Mouse (Mus musculus) forebrain, embryonic 14.5 days (tissue): ENCODE results near the gene Gtf3c2. TPM values are rescaled to one million over a fixed set of nuclear protein-coding genes. Genes with fewer than 3 reads are reported as not detected.

Experiments used
- ATAC-seq: fragments of 200-750 bp; cut with Nextera tagmentation; 2 replicates; pipeline ENCODE4 v1.8.0; 2017; ENCODE audit warnings: mild to moderate bottlenecking, moderate library complexity
- DNase-seq: peaks from one replicate; pipeline ENCODE4 v3.0.0-alpha.2; 2015; ENCODE audit warnings: low spot score
- H3K27ac ChIP-seq: fragments of 300-500 bp; sonication (generic); 2 replicates; pipeline ENCODE4 v1.5.1; 2014; ENCODE audit warnings: low read depth, mild to moderate bottlenecking, control low read depth, low read length, moderate library complexity
- H3K27me3 ChIP-seq: fragments of 300-500 bp; sonication (generic); replicated peaks from 2 replicates; pipeline ENCODE4 v1.6.1; 2014; ENCODE audit warnings: low read length, control low read depth, mixed read lengths; ENCODE audit not compliant: control insufficient read depth, insufficient read depth
- H3K36me3 ChIP-seq: fragments of 300-500 bp; sonication (generic); 2 replicates; pipeline ENCODE4 v1.6.1; 2014; ENCODE audit warnings: low read length, control low read depth; ENCODE audit not compliant: control insufficient read depth, insufficient read depth
- H3K4me1 ChIP-seq: fragments of 300-500 bp; sonication (generic); 2 replicates; pipeline ENCODE4 v1.6.1; 2014; ENCODE audit warnings: antibody characterized with exemption, low read length, control low read depth; ENCODE audit not compliant: control insufficient read depth, insufficient read depth
- H3K4me2 ChIP-seq: fragments of 300-500 bp; sonication (generic); 2 replicates; pipeline ENCODE4 v1.6.1; 2014; ENCODE audit warnings: mild to moderate bottlenecking, control low read depth, low read length
- H3K4me3 ChIP-seq: fragments of 300-500 bp; sonication (generic); 2 replicates; pipeline ENCODE4 v1.5.1; 2014; ENCODE audit warnings: low read depth, low read length, control low read depth
- H3K9ac ChIP-seq: fragments of 300-500 bp; sonication (generic); 2 replicates; pipeline ENCODE4 v1.6.1; 2014; ENCODE audit warnings: mild to moderate bottlenecking, low read length, control low read depth, moderate library complexity
- H3K9me3 ChIP-seq: fragments of 300-500 bp; sonication (generic); replicated peaks from 2 replicates; pipeline ENCODE4 v1.6.1; 2016; ENCODE audit warnings: low read length, control low read depth, mixed read lengths; ENCODE audit not compliant: control insufficient read depth
- WGBS: fragments of 180-500 bp; shearing (Covaris S2); extraction: QIAGEN DNeasy Blood & Tissue Kit; methylation state at CpG from one replicate; pipeline ENCODE4 v1.1.7; 2014; 5-methylcytosine and 5-hydroxymethylcytosine counted together
- polyA plus RNA-seq: library from polyadenylated mRNA; unstranded; fragments of >200 nt; fragmentation: Nextera tagmentation; extraction: Ambion mirVana; gene quantifications from 2 replicates; pipeline ENCODE4 v1.2.1, GENCODE M21; 2014

Gtf3c2 gene
- polyA plus RNA-seq, 1 experiment from 2014 or later: 45.7 TPM

DNA sequence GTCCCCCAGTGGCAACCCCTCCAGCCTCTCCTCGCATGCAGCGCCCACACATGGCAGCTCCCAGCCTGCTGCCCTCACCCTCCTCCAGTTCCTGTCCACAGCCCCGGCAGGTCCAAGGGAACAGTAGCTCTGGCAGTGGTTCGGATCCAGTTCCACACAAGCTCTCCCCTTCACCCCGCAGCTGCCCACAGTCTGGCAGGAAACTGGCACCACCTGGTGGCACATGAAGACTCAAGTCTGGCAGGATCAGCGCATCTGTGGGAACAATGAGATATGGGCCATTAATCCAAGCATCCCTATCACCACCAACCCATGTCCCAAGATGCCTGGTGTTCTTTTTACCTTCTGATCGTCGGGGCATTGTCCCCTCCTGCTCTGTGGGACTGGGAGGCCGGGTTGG, 19.9 kb upstream of the Gtf3c2 start:
- DNase-seq: no peak
- Histone ChIP-seq H3K36me3 (peaks cover 83% of the 10 kb centered on the region), H3K9me3 (0 out of 2 replicates have a peak, but pooled peaks cover 3% of the 10 kb centered on the region), H3K27me3 (no peaks in the 10 kb centered on the region), H3K4me1 (peaks cover 15% of the 10 kb centered on the region), H3K27ac (no peak overlapping the region), H3K9ac (no peak overlapping the region), H3K4me3 (no peak overlapping the region), H3K4me2 (no peak overlapping the region)
- 85% methylated on average over 9 of the region's 9 CpGs for WGBS
- no peak for ATAC-seq

DNA sequence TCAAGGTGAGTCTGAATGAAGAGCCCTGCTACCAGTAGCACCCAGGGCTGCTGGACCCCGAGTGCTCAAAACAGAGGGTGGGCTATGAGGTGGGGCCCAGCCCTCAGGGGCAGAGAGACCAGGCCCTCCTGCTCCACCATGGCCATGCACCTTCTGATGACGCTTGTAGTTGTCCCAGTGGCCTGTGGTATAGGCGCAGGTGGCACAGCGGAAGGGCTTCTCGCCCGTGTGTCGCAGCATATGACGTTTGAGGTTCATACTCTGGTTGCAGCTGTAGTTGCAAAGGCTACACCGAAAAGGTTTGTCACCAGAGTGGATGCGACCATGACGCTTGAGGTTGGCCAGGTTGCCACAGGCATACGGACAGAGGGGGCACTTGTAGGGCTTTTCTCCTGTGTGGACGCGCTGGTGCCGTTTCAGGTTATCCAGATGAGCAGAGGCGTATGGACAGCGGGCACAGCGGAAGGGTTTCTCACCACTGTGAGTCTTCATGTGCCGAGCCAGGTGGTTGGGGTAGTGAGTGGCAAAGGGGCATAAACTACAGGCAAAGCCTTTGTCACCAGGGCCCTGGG, 19.5 kb upstream of the Gtf3c2 start:
- Histone ChIP-seq H3K27me3 (no peaks in the 10 kb centered on the region), H3K4me2 (no peak overlapping the region), H3K27ac (no peak overlapping the region), H3K36me3 (peaks cover 83% of the 10 kb centered on the region), H3K4me3 (no peak overlapping the region), H3K4me1 (peaks cover 15% of the 10 kb centered on the region), H3K9me3 (0 out of 2 replicates have a peak, but pooled peaks cover 3% of the 10 kb centered on the region), H3K9ac (no peak overlapping the region)
- DNase-seq (no peak), ATAC-seq (no peak)
- 95% methylated on average over 19 of the region's 19 CpGs for WGBS

DNA sequence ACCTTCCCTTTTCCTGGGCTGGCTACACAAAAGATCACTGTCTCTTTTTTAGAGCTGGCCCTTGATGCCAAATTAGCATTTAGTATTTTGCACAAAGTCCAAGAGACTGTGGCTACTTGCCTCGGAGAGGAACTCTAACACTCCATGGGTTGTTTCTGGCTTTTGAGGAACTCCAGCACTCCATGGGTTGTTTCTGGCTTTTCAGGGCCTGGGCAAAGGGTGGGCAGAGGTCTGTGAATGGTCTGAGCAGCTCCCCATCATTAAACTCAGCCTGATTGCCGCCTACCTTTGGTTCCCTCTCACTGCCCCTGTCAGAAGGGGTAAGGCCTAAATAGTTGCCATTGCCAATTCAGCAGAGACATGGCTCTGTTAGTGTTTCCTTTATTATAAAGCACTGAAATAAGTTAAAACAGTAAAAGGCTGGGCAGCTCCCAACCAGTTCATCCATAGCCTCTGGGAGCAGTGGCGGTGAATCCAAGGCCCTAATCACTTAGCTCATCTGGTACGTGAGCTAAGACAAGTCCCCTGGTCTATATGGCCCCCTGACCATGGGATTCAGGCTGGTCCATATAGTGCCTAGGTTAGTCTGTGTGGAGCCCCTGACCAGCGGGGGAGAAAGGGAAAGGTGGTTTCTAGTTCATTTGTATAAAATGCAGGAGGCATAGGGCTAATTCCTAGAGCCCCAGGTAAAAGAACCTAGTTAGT, 18.8 kb upstream of the Gtf3c2 start:
- H3K27ac ChIP-seq: no peak overlapping the region
- H3K4me3 ChIP-seq: no peak overlapping the region
- ATAC-seq (no peak), DNase-seq (no peak)
- H3K4me1 ChIP-seq: peaks cover 19% of the 10 kb centered on the region
- no peak overlapping the region for H3K4me2 ChIP-seq
- peaks cover 77% of the 10 kb centered on the region for H3K36me3 ChIP-seq
- no peaks in the 10 kb centered on the region for H3K27me3 ChIP-seq
- 0 out of 2 replicates have a peak, but pooled peaks cover 3% of the 10 kb centered on the region for H3K9me3 ChIP-seq
- no peak overlapping the region for H3K9ac ChIP-seq
- WGBS: 75% methylated on average over 5 of the region's 5 CpGs

DNA sequence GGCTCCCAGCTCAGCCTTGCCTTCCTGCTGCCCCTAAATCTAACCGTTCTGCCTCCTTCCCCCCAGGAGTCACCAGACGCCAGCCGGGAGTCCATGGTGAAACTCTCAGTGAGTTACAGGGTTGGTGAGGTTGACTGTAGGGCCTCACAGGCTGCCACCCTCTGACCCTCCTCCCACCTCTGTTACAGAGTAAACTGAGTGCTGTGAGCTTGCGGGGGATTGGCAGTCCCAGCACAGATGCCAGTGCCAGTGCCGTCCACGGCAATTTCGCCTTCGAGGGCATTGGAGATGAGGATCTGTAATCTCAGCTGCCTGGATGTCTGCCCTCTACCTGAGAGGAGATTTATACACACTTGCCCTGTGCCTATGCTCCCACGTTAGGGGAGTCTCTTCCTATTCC, 18.2 kb upstream of the Gtf3c2 start:
- Histone ChIP-seq H3K4me2 (no peak overlapping the region), H3K4me3 (no peak overlapping the region), H3K27me3 (no peaks in the 10 kb centered on the region), H3K36me3 (peaks cover 71% of the 10 kb centered on the region), H3K4me1 (peaks cover 19% of the 10 kb centered on the region), H3K9ac (no peak overlapping the region), H3K27ac (no peak overlapping the region), H3K9me3 (0 out of 2 replicates have a peak, but pooled peaks cover 3% of the 10 kb centered on the region)
- WGBS: 81% methylated on average over 9 of the region's 9 CpGs
- no peak for ATAC-seq
- DNase-seq: no peak

DNA sequence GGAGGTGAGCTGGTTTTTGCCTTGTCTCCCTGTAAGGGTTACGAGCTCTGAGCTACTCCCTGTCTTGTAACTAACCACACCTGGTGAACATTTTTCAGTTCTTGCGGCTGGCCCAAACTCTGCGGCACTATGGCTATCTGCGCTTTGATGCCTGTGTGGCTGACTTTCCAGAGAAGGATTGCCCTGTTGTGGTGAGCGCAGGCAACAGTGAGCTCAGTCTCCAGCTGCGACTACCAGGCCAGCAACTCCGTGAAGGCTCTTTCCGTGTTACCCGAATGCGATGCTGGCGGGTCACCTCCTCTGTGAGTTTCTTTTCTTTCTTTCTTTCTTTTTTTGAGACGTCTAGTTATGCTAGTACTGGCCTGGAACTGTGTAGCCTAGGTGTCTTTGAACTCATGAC, 17.1 kb upstream of the Gtf3c2 start:
- H3K4me3 ChIP-seq: no peak overlapping the region
- DNase-seq: no peak
- H3K4me2 ChIP-seq: no peak overlapping the region
- H3K9me3 ChIP-seq: 0 out of 2 replicates have a peak, but pooled peaks cover 3% of the 10 kb centered on the region
- peaks cover 17% of the 10 kb centered on the region for H3K4me1 ChIP-seq
- 90% methylated on average over 12 of the region's 12 CpGs for WGBS
- H3K36me3 ChIP-seq: peaks cover 64% of the 10 kb centered on the region
- no peak overlapping the region for H3K9ac ChIP-seq
- ATAC-seq: no peak
- H3K27ac ChIP-seq: no peak overlapping the region
- no peaks in the 10 kb centered on the region for H3K27me3 ChIP-seq

DNA sequence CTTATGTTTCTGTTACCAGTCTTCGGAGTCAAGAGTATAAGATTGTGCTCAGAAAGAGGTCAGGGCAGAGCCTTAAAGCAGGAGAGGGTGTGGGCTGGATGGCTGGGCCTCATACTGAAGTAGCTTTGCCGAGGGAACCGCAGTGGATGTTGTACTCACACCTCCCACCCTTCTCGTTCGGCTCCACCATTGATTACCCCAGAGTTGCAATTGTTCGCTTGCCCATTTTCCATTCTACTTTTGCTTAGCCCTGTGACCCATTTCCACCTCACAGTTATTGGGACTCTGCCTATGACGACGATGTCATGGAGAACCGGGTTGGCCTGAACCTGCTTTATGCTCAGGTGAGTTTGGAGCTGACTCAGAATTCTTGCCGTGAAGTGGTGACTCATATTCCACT, 16.3 kb upstream of the Gtf3c2 start:
- ATAC-seq (no peak), DNase-seq (no peak)
- Histone ChIP-seq H3K4me2 (no peak overlapping the region), H3K9me3 (0 out of 2 replicates have a peak, but pooled peaks cover 3% of the 10 kb centered on the region), H3K4me1 (peaks cover 18% of the 10 kb centered on the region), H3K9ac (no peak overlapping the region), H3K4me3 (no peak overlapping the region), H3K27me3 (no peaks in the 10 kb centered on the region), H3K27ac (no peak overlapping the region), H3K36me3 (peaks cover 65% of the 10 kb centered on the region)
- WGBS: 91% methylated on average over 10 of the region's 10 CpGs

DNA sequence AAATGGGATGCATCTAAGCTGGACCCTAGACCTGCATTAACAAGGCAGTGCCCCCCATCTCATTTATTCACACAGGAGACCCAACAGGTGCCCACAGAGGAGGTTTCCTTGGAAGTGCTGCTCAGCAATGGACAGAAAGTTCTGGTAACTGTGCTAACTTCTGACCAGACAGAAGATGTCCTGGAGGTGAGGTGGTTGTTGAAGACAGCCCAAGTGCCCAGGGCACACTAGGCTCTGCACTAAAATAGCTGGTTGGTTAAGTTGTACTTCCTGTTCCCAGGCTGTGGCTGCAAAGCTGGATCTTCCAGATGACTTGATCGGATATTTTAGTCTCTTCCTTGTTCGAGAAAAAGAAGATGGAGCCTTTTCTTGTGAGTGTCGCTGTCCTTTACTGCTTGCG, 15.7 kb upstream of the Gtf3c2 start:
- DNase-seq: no peak
- Histone ChIP-seq H3K9me3 (0 out of 2 replicates have a peak, but pooled peaks cover 3% of the 10 kb centered on the region), H3K36me3 (peaks cover 69% of the 10 kb centered on the region)

DNA sequence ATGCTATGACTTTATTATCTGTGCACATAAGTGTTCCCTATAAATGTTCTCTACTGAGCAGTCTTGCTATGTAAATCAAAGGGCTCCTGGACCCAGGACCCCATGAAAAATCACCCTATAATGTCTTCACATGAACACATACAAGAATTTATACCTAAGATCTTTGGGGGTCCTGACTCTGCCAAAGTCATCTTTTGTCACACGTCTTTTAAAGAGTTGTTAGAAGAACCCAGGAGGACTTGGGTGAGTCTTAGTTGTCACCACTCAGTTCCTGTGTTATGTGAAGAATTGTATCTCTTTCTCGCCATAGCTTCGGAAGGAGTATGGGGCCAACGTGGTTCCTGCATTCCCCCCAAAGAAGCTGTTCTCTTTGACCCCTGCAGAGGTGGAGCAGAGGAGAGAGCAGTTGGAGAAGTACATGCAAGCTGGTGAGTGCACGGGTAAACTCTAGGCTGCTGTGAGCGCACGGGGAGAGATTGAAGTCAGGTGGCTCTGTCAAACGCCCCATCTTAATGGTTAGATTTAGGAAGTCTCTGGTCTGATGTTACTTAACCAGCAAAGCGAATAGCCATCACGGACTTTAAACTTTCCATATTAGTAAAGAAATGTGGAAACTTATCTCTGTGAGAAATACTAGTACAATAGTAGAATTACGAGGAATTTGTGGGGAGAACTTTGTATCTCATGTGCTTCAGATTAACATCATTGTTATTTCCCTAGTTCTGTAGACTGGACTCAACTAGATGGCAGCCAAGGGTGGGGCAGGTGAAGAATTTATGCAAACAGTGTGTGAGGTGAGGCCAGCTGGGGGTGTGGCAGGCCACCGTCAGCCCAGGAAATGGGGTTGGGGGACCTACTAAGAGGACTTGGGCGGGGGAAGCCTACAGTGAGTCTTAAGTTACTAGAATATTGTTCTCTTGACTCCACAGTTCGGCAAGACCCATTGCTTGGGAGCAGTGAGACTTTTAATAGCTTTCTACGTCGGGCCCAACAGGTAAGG, 14.8 kb upstream of the Gtf3c2 start:
- Histone ChIP-seq H3K9me3 (no peaks in the 10 kb centered on the region), H3K4me3 (no peak overlapping the region; the same call in 1 of the 2 replicates), H3K36me3 (peaks cover 69% of the 10 kb centered on the region), H3K4me1 (peaks cover 10% of the 10 kb centered on the region), H3K27ac (no peak overlapping the region), H3K9ac (no peak overlapping the region), H3K27me3 (no peaks in the 10 kb centered on the region), H3K4me2 (no peak overlapping the region)
- ATAC-seq (no peak), DNase-seq (no peak)
- WGBS: 94% methylated on average over 16 of the region's 16 CpGs

More for the DNA sequence above, 15.7 kb upstream of the Gtf3c2 start:
- 96% methylated on average over 4 of the region's 4 CpGs for WGBS
- Histone ChIP-seq H3K9ac (no peak overlapping the region), H3K4me2 (no peak overlapping the region), H3K4me3 (no peak overlapping the region), H3K27me3 (no peaks in the 10 kb centered on the region), H3K27ac (no peak overlapping the region), H3K4me1 (peaks cover 12% of the 10 kb centered on the region)
- ATAC-seq: no peak
